Mouse (Mus musculus) ZHBTc4 (cell line): ENCODE data around the gene Bsdc1.
"Not testable (repeated sequence)": the region's sequence is repeated elsewhere in the genome, so short reads cannot be mapped to it uniquely, and the experiment has no call there.

Experiments
- DNase-seq: peaks from one replicate; pipeline ENCODE4 v3.0.0-alpha.2; 2011; ENCODE audit warnings: low read depth, low spot score

Gene Bsdc1

GRCm38 (mm10) chr4:129513086-129513767 is 51.8 kb downstream of the Bsdc1 start, which contains the start of gene Marcksl1:
TSS of gene Marcksl1 (plus strand) at chr4:129513581.
- peak; percentile 92 for DNase-seq

- no peak for DNase-seq
These were observed 52.5 kb downstream of the Bsdc1 start for GRCm38 (mm10) chr4:129513891-129514290.

- DNase-seq, result peak; percentile 84
These were observed 53.0 kb downstream of the Bsdc1 start for GRCm38 (mm10) chr4:129514300-129514898.

GRCm38 (mm10) chr4:129516925-129517324 is 55.5 kb downstream of the Bsdc1 start:
- no peak for DNase-seq

GRCm38 (mm10) chr4:129518519-129518918 is 57.1 kb downstream of the Bsdc1 start:
- no peak for DNase-seq

GRCm38 (mm10) chr4:129525338-129525737 is 64.0 kb downstream of the Bsdc1 start:
- no peak for DNase-seq

GRCm38 (mm10) chr4:129525889-129526288 is 64.5 kb downstream of the Bsdc1 start:
- DNase-seq, result no peak

- DNase-seq, result not testable (repeated sequence)
These were observed 67.5 kb downstream of the Bsdc1 start for GRCm38 (mm10) chr4:129528901-129529300.
